Mouse (Mus musculus) C2C12 (cell line): ENCODE data around the gene Nsun2. TPM values are rescaled to one million over a fixed set of nuclear protein-coding genes. Genes with fewer than 3 reads are reported as not detected.

Source experiments
- H3K27me3 ChIP-seq: one replicate; pipeline ENCODE4 v1.6.1; 2011; ENCODE audit not compliant: control insufficient read depth, insufficient read depth, insufficient read length
- H3K36me3 ChIP-seq: one replicate; pipeline ENCODE4 v1.6.1; 2011; ENCODE audit not compliant: control insufficient read depth, insufficient read depth
- H3K4me3 ChIP-seq: one replicate; pipeline ENCODE4 v1.5.1; 2011; ENCODE audit warnings: mild to moderate bottlenecking, control low read depth; ENCODE audit not compliant: poor library complexity, insufficient read depth, severe bottlenecking
- H3K79me2 ChIP-seq: one replicate; pipeline ENCODE4 v1.6.1; 2011; ENCODE audit not compliant: control insufficient read depth, insufficient read depth
- H3K79me3 ChIP-seq: one replicate; pipeline ENCODE4 v1.6.1; 2011; ENCODE audit warnings: low read depth, control low read depth
- H3ac ChIP-seq: one replicate; pipeline ENCODE3; 2011; ENCODE audit warnings: low read depth; ENCODE audit not compliant: control insufficient read depth, insufficient read length
- CEBPB ChIP-seq: IDR thresholded peaks from one replicate; pipeline ENCODE4 v1.6.1; 2011; ENCODE audit warnings: low read depth, mild to moderate bottlenecking, control low read depth, moderate library complexity
- CTCF ChIP-seq: IDR thresholded peaks from one replicate; pipeline ENCODE4 v1.5.1; 2011; ENCODE audit not compliant: control insufficient read depth, insufficient read depth, insufficient read length
- FOSL1 ChIP-seq: IDR thresholded peaks from one replicate; pipeline ENCODE4 v1.8.0; 2011; ENCODE audit warnings: mild to moderate bottlenecking, low read length; ENCODE audit not compliant: poor library complexity, insufficient read depth, severe bottlenecking
- MAX ChIP-seq: IDR thresholded peaks from one replicate; pipeline ENCODE4 v1.6.1; 2011; ENCODE audit warnings: mild to moderate bottlenecking, control low read depth
- MYOD1 ChIP-seq: IDR thresholded peaks from one replicate; pipeline ENCODE4 v1.6.1; 2011; ENCODE audit warnings: low read depth; ENCODE audit not compliant: control insufficient read depth, insufficient read length
- MYOG ChIP-seq: IDR thresholded peaks from one replicate; pipeline ENCODE4 v1.6.1; 2011; ENCODE audit not compliant: control insufficient read depth, insufficient read length; ENCODE audit errors: extremely low read depth
- USF1 ChIP-seq: IDR thresholded peaks from one replicate; pipeline ENCODE4 v1.6.1; 2011; ENCODE audit warnings: low read depth, mild to moderate bottlenecking, control low read depth, moderate library complexity
- polyA plus RNA-seq: library from polyadenylated mRNA; unstranded; fragments of >200 nt; fragmentation: generic; extraction: Trizol; gene quantifications from one replicate; pipeline ENCODE4 v1.2.1, GENCODE M21; 2012; ENCODE audit warnings: missing spikeins

Gene Nsun2
- polyA plus RNA-seq, 1 experiment = 93.7 TPM

- Histone ChIP-seq H3K36me3 (no peaks in the 10 kb centered on the region), H3K4me3 (no peak overlapping the region), H3K79me3 (no peaks in the 10 kb centered on the region), H3K79me2 (no peaks in the 10 kb centered on the region), H3K27me3 (no peaks in the 10 kb centered on the region), H3ac (no peak overlapping the region)
- TF ChIP-seq CTCF = no peak
- TF ChIP-seq MYOG = no peak
- no peak for TF ChIP-seq FOSL1
- TF ChIP-seq MYOD1 = no peak
- no peak for TF ChIP-seq CEBPB
- TF ChIP-seq MAX = no peak
- TF ChIP-seq USF1 = no peak
These were observed 139.0 kb downstream of the Nsun2 start for GRCm38 (mm10) chr13:69672565-69672964.

DNA sequence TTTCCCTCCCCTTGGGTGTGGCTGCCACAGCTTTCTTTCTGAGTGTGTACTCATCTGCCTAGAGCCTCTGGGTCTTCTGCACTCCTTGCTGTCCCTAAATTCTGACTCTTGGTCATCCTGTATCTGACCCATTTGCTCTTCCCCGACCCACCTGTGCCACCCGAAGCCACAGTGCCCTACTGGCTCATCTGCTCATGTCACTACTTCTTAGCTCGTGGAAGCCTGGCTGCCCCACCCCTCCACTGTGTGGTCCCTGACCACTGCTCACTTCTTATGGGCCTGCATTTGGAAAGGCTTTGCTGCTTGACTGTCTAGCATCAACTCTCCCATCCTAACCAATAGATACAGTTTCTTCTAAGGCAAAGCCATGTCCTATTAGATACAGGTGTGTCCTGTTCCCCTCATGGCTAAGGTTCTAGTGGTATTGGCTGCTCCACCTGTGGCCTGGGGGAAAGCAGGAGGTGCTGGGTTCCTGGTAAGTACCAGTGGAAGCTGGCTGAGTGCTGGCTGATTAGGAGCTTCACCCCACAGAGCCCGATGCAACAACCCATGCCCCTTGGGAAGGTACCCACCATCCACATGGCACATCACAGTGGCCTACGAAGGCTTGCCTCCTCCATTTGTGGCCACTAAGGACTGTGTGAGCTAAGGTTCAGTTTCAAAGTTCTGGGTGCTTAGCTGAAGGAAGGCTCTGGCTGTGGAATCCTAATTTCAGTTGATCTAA lies 139.8 kb downstream of the Nsun2 start:
- Histone ChIP-seq H3K79me2 (no peaks in the 10 kb centered on the region), H3K36me3 (no peaks in the 10 kb centered on the region), H3K79me3 (no peaks in the 10 kb centered on the region), H3K27me3 (no peaks in the 10 kb centered on the region), H3K4me3 (no peak overlapping the region), H3ac (no peak overlapping the region)
- no peak for TF ChIP-seq FOSL1
- TF ChIP-seq CEBPB = no peak
- no peak for TF ChIP-seq USF1
- no peak for TF ChIP-seq MAX
- TF ChIP-seq MYOG = no peak
- no peak for TF ChIP-seq MYOD1
- no peak for TF ChIP-seq CTCF

DNA sequence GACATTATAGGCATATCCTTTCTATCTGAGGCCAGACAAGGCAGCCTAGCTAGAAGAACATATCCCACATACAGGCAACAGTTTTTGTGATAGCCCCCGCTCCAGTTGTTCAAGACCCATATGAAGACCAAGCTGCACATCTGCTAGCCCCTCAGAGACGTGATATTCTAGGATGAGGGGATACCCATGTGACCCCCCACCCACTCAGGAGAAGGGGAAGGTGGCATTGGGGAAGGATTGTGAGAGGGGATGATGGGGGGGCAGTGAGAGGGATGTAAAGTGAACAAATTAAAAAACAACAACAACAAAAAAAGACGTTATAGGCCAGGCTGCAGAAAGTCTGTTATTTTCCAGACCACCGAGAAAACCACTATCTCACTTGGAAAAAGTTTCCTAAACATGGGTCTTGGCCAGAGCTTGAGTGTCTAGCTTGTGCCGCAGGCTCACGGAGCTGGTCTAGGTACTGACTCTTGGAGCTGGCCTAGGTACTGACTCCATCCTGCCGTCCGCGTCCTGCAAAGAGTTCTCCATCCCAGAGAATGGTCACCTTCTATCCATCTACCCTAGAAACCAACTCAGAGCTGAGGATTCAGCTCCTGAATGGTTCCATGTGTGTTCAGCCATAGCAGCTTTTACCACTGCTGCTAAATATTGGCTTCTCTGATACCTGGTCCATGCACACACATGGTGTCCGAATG lies 140.5 kb downstream of the Nsun2 start:
- H3K79me2 ChIP-seq = no peaks in the 10 kb centered on the region
- no peaks in the 10 kb centered on the region for H3K36me3 ChIP-seq
- H3K79me3 ChIP-seq = no peaks in the 10 kb centered on the region
- H3K4me3 ChIP-seq = no peak overlapping the region
- TF ChIP-seq MAX (no peak), MYOG (no peak)
- H3ac ChIP-seq = no peak overlapping the region
- no peaks in the 10 kb centered on the region for H3K27me3 ChIP-seq

Other genes with a start within 250 kb of the Nsun2 start
- 19.2 TPM for gene Tent4a, start 871 bp downstream of the Nsun2 start, polyA plus RNA-seq
- gene Srd5a1, start 77.7 kb downstream of the Nsun2 start, polyA plus RNA-seq = 4.7 TPM
- gene Ube2ql1, start 206.1 kb downstream of the Nsun2 start, polyA plus RNA-seq = 0.13 TPM